Mouse (Mus musculus) intestine, embryonic 14.5 days (tissue): Measurements from ENCODE around the gene Wnt5a. TPM values are rescaled to one million over a fixed set of nuclear protein-coding genes. Genes with fewer than 3 reads are reported as not detected.

ENCODE experiments used
- ATAC-seq: fragments of 200-750 bp; cut with Nextera tagmentation; replicated peaks from 2 replicates; pipeline ENCODE4 v1.8.0; 2017; ENCODE audit warnings: low read depth, moderate number of reproducible peaks, moderate TSS enrichment, moderate library complexity; ENCODE audit not compliant: low FRiP score, low TSS enrichment
- DNase-seq: peaks from one replicate; pipeline ENCODE4 v3.0.0-alpha.2; 2018; ENCODE audit warnings: low spot score
- H3K27ac ChIP-seq: fragments of 300-500 bp; sonication (generic); 2 replicates; pipeline ENCODE4 v1.5.1; 2014; ENCODE audit warnings: low read depth, mild to moderate bottlenecking, control low read depth
- H3K27me3 ChIP-seq: fragments of 300-500 bp; sonication (generic); replicated peaks from 2 replicates; pipeline ENCODE4 v1.6.1; 2014; ENCODE audit warnings: low read length, control low read depth; ENCODE audit not compliant: control insufficient read depth, insufficient read depth
- H3K36me3 ChIP-seq: fragments of 300-500 bp; sonication (generic); 2 replicates; pipeline ENCODE4 v1.6.1; 2014; ENCODE audit warnings: low read length, control low read depth; ENCODE audit not compliant: control insufficient read depth, insufficient read depth
- H3K4me1 ChIP-seq: fragments of 300-500 bp; sonication (generic); replicated peaks from 2 replicates; pipeline ENCODE4 v1.6.1; 2014; ENCODE audit warnings: low read length, control low read depth, mixed read lengths; ENCODE audit not compliant: control insufficient read depth, insufficient read depth
- H3K4me2 ChIP-seq: fragments of 300-500 bp; sonication (generic); 2 replicates; pipeline ENCODE4 v1.6.1; 2014; ENCODE audit warnings: low read length
- H3K4me3 ChIP-seq: fragments of 300-500 bp; sonication (generic); 2 replicates; pipeline ENCODE4 v1.5.1; 2014; ENCODE audit warnings: low read depth, low read length, control low read depth, mixed read lengths
- H3K9ac ChIP-seq: fragments of 300-500 bp; sonication (generic); 2 replicates; pipeline ENCODE4 v1.6.1; 2014; ENCODE audit warnings: mild to moderate bottlenecking, low read length
- H3K9me3 ChIP-seq: fragments of 300-500 bp; sonication (generic); 2 replicates; pipeline ENCODE4 v1.6.1; 2016; ENCODE audit warnings: low read length, control low read depth; ENCODE audit not compliant: control insufficient read depth
- WGBS: fragments of 180-500 bp; shearing (Covaris S2); extraction: QIAGEN DNeasy Blood & Tissue Kit; methylation state at CpG from one replicate; pipeline ENCODE4 v1.1.7; 2014; 5-methylcytosine and 5-hydroxymethylcytosine counted together
- polyA plus RNA-seq: library from polyadenylated mRNA; unstranded; fragments of >200 nt; fragmentation: Nextera tagmentation; extraction: Ambion mirVana; gene quantifications from 2 replicates; pipeline ENCODE4 v1.2.1, GENCODE M21; 2014

Gene Wnt5a
- polyA plus RNA-seq, 1 experiment from 2014 or later: 37.0 TPM

GRCm38 (mm10) chr14:28512805-28513590 is 8.4 kb downstream of the Wnt5a start:
- peaks cover 16% of the 10 kb centered on the region for H3K27me3 ChIP-seq
- H3K27ac ChIP-seq: no peak overlapping the region
- ATAC-seq (no peak), DNase-seq (no peak)
- H3K9me3 ChIP-seq: no peaks in the 10 kb centered on the region
- H3K36me3 ChIP-seq: peaks cover 40% of the 10 kb centered on the region
- no peak overlapping the region for H3K9ac ChIP-seq
- H3K4me1 ChIP-seq: peaks cover 2% of the 10 kb centered on the region; the same call in 1 of the 2 replicates
- 80% methylated on average over 5 of the region's 5 CpGs for WGBS
- H3K4me2 ChIP-seq: peak overlapping the region; percentile 64
- no peak overlapping the region; the same call in 1 of the 2 replicates for H3K4me3 ChIP-seq

DNA sequence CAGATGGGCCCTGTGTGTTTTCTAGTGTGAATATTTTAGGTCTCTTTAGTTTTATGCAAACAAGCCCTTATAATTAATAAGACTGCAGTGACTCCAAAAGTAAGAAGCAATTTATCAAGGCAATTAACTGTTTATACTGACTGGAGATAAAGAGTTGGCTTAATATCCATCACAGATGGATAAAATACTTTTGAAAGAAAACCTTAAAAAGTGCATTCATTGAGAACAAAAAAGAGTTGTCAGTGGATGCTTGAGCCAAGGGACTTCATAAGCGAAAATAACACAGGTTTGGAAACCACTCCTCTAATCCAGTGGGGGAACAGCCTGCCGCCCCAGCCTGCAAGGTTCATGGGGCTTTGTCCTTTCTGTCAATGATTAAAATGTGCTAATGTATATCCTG is 9.6 kb downstream of the Wnt5a start:
- no peak for ATAC-seq
- WGBS: 59% methylated on average over 2 of the region's 2 CpGs

DNA sequence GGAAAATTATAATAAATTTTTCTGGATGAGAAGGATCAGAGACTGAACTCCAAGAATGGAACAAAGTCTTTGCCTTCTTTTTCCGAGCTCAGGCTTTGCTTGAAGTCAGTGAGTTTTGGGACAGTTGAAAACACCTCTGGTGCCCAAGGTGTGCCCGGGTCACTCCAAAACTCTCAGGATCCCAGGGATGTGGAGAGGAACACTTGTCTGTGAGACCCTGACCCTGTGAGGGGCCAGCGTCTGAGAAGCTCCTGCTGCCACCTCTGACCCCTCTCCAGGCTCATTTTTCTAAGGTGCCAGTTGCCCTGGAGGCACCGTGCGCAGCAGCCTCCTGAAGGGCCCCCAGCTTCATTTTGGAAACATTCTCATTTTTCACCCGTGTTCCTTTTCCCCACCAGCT is 10.8 kb downstream of the Wnt5a start:
- H3K4me2 ChIP-seq: no peak overlapping the region
- WGBS: 63% methylated on average over 6 of the region's 6 CpGs
- ATAC-seq (no peak), DNase-seq (no peak)
- no peaks in the 10 kb centered on the region for H3K9me3 ChIP-seq
- H3K27me3 ChIP-seq: peaks cover 3% of the 10 kb centered on the region; the same call in 1 of the 2 replicates
- H3K27ac ChIP-seq: no peak overlapping the region
- H3K9ac ChIP-seq: no peak overlapping the region
- no peak overlapping the region for H3K4me3 ChIP-seq
- H3K4me1 ChIP-seq: 0 out of 2 replicates have a peak, but pooled peaks cover 2% of the 10 kb centered on the region
- H3K36me3 ChIP-seq: peaks cover 57% of the 10 kb centered on the region

More for the DNA sequence above, 9.6 kb downstream of the Wnt5a start:
- Histone ChIP-seq H3K4me2 (peak overlapping the region; percentile 6; the same call in 1 of the 2 replicates), H3K27ac (no peak overlapping the region), H3K36me3 (peaks cover 47% of the 10 kb centered on the region), H3K9me3 (no peaks in the 10 kb centered on the region), H3K27me3 (peaks cover 8% of the 10 kb centered on the region), H3K4me1 (peaks cover 2% of the 10 kb centered on the region; the same call in 1 of the 2 replicates), H3K9ac (no peak overlapping the region), H3K4me3 (0 out of 2 replicates have a peak overlapping the region, but pooled peaks have one; percentile 0)
- DNase-seq: no peak

DNA sequence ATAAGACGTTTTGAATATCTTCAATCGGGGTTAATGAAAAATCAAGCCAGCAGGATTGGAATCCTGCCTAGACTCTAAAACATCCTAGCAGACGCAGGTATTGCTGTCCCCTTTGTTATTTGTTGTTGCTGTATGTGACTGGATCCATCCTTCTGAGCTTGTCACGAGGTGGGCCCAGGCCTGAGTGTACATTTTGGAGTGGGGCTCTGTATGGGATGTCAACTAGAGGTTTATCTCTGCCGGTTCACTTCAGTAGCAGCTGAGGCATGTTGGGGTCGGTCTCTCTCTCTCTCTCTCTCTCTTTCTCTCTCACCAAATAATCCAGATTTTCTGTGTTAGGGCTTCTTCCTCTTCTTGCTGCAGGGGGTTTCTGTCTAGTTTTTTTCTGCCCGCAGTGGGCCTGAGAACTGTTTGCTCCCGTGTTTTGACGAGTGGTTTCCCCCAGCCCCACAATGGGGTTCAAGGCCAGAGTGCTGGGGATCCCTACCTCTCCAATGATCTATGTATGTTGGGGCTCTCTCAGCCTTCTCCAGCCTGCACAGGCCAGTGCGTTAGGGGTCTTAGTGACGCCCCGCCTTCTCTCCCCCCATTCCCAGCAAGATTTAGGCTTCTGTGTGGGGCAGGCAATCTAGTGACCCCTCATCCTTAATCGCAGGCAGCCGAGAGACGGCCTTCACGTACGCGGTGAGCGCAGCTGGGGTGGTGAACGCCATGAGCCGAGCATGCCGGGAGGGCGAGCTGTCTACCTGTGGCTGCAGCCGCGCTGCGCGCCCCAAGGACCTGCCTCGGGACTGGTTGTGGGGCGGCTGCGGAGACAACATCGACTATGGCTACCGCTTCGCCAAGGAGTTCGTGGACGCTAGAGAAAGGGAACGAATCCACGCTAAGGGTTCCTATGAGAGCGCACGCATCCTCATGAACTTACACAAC is 13.3 kb downstream of the Wnt5a start:
- Histone ChIP-seq H3K9ac (no peak overlapping the region), H3K36me3 (peaks cover 71% of the 10 kb centered on the region), H3K27ac (no peak overlapping the region), H3K4me1 (0 out of 2 replicates have a peak, but pooled peaks cover 2% of the 10 kb centered on the region), H3K4me3 (no peak overlapping the region), H3K9me3 (no peaks in the 10 kb centered on the region), H3K4me2 (no peak overlapping the region), H3K27me3 (0 out of 2 replicates have a peak, but pooled peaks cover 3% of the 10 kb centered on the region)
- no peak for ATAC-seq
- 76% methylated on average over 39 of the region's 39 CpGs for WGBS
- DNase-seq: no peak

GRCm38 (mm10) chr14:28521106-28521505 is 16.6 kb downstream of the Wnt5a start:
- 81% methylated on average over 1 of the region's 1 CpGs for WGBS
- H3K4me1 ChIP-seq: 0 out of 2 replicates have a peak, but pooled peaks cover 3% of the 10 kb centered on the region
- no peak overlapping the region for H3K4me2 ChIP-seq
- no peak for ATAC-seq
- H3K9me3 ChIP-seq: no peaks in the 10 kb centered on the region
- H3K27ac ChIP-seq: no peak overlapping the region
- H3K9ac ChIP-seq: no peak overlapping the region
- peaks cover 56% of the 10 kb centered on the region for H3K36me3 ChIP-seq
- no peaks in the 10 kb centered on the region for H3K27me3 ChIP-seq
- no peak overlapping the region for H3K4me3 ChIP-seq
- DNase-seq: no peak

DNA sequence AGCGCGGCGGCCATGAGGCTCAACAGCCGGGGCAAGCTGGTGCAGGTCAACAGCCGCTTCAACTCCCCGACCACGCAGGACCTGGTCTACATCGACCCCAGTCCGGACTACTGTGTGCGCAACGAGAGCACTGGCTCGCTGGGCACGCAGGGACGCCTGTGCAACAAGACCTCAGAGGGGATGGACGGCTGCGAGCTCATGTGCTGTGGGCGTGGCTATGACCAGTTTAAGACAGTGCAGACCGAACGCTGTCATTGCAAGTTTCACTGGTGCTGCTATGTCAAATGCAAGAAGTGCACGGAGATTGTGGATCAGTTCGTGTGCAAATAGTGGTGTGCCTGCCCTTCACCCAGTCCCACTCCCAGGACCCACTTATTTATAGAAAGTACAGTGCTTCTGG is 18.1 kb downstream of the Wnt5a start:
- ATAC-seq (no peak), DNase-seq (no peak)
- WGBS: 72% methylated on average over 21 of the region's 21 CpGs
- Histone ChIP-seq H3K4me2 (no peak overlapping the region), H3K27me3 (no peaks in the 10 kb centered on the region), H3K9ac (no peak overlapping the region), H3K9me3 (no peaks in the 10 kb centered on the region), H3K27ac (no peak overlapping the region), H3K4me1 (0 out of 2 replicates have a peak, but pooled peaks cover 3% of the 10 kb centered on the region), H3K36me3 (peaks cover 51% of the 10 kb centered on the region), H3K4me3 (no peak overlapping the region)

- no peaks in the 10 kb centered on the region for H3K9me3 ChIP-seq
- H3K9ac ChIP-seq: no peak overlapping the region
- H3K27ac ChIP-seq: no peak overlapping the region
- 63% methylated on average over 1 of the region's 1 CpGs for WGBS
- H3K4me2 ChIP-seq: no peak overlapping the region
- no peak for ATAC-seq
- no peak overlapping the region for H3K4me3 ChIP-seq
- no peaks in the 10 kb centered on the region for H3K27me3 ChIP-seq
- H3K4me1 ChIP-seq: 0 out of 2 replicates have a peak, but pooled peaks cover 3% of the 10 kb centered on the region
- peaks cover 28% of the 10 kb centered on the region for H3K36me3 ChIP-seq
- no peak for DNase-seq
Measured at GRCm38 (mm10) chr14:28525566-28525965, 21.0 kb downstream of the Wnt5a start.

DNA sequence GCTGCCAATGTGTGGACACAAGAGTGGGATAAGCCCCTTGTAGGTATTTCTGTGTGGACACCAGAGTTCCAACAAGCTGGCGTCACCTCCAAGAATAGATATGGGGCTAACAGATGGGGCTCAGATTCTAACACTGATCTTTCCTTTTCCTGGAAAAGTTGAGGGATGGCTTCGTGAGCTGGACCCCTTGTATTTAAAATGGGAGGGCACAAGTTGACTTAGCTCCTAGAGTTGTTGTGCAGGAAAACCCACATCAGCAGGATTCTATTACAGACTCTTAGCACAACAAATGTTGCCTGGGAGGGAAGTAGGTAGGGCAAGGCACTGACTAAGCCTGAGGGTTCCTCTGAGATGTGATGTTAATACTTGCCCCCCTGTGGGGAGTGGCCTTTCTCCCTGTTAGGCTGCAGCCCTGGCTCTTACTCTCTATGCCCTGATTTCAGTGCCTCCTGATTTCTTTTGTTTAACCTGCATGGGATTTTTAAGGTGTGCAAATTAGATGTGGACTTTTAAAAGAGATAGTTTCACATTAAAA is 23.7 kb downstream of the Wnt5a start:
- no peak overlapping the region for H3K4me2 ChIP-seq
- WGBS: 68% methylated on average over 2 of the region's 2 CpGs
- H3K4me3 ChIP-seq: no peak overlapping the region
- peaks cover 12% of the 10 kb centered on the region; the same call in 1 of the 2 replicates for H3K36me3 ChIP-seq
- H3K27ac ChIP-seq: no peak overlapping the region
- H3K9me3 ChIP-seq: no peaks in the 10 kb centered on the region
- no peak for DNase-seq
- H3K4me1 ChIP-seq: 0 out of 2 replicates have a peak, but pooled peaks cover 3% of the 10 kb centered on the region
- H3K9ac ChIP-seq: no peak overlapping the region
- no peak for ATAC-seq
- no peaks in the 10 kb centered on the region for H3K27me3 ChIP-seq
